Comparison of ENCODE assay signal across 24 mouse cellular contexts in genomic region chr12:56265049-56265448, GRCm38 (mm10).
"Had no signal": no experiment of that assay in that cellular context is flagged by ENCODE, and none has a peak within 500 bp of the region (broad histone marks: within the 10 kb centered on the region; RNA-seq: fewer than 3 reads in every experiment).

No protein-coding gene starts in this region.

- H3K4me2 ChIP-seq: heart, embryonic 12.5 days; hindbrain, embryonic 13.5 days; hindbrain, embryonic 15.5 days; kidney, embryonic 15.5 days; limb, embryonic 13.5 days; limb, embryonic 15.5 days had no signal

- H3K9me3 ChIP-seq: heart, embryonic 10.5 days; heart, embryonic 12.5 days; hindbrain, embryonic 13.5 days; hindbrain, embryonic 15.5 days; kidney, embryonic 15.5 days; limb, embryonic 13.5 days; limb, embryonic 15.5 days had no signal

- H3K4me1 ChIP-seq: heart, embryonic 10.5 days; heart, embryonic 12.5 days; hindbrain, embryonic 13.5 days; hindbrain, embryonic 15.5 days; kidney, embryonic 15.5 days; limb, embryonic 13.5 days; limb, embryonic 15.5 days had no signal

- H3K36me3 ChIP-seq: heart, embryonic 10.5 days; heart, embryonic 12.5 days; hindbrain, embryonic 13.5 days; hindbrain, embryonic 15.5 days; kidney, embryonic 15.5 days; limb, embryonic 13.5 days; limb, embryonic 15.5 days had no signal

- H3K27me3 ChIP-seq: heart, embryonic 12.5 days; hindbrain, embryonic 13.5 days; hindbrain, embryonic 15.5 days; kidney, embryonic 15.5 days; limb, embryonic 13.5 days; limb, embryonic 15.5 days had no signal

- ATAC-seq: forebrain, postnatal 0 days; hindbrain, postnatal 0 days; intestine, embryonic 16.5 days had no signal

- H3K9ac ChIP-seq: forebrain, postnatal 0 days; heart, embryonic 12.5 days; hindbrain, embryonic 13.5 days; hindbrain, embryonic 15.5 days; kidney, embryonic 15.5 days; limb, embryonic 13.5 days; limb, embryonic 15.5 days had no signal

- H3K27ac ChIP-seq: heart, embryonic 10.5 days; hindbrain, embryonic 13.5 days; hindbrain, embryonic 15.5 days; hindbrain, postnatal 0 days; kidney, embryonic 15.5 days; kidney, postnatal 0 days; limb, embryonic 13.5 days; limb, embryonic 15.5 days had no signal

- H3K4me3 ChIP-seq: heart, embryonic 10.5 days; heart, embryonic 12.5 days; hindbrain, embryonic 13.5 days; hindbrain, embryonic 15.5 days; kidney, embryonic 15.5 days; limb, embryonic 13.5 days; limb, embryonic 15.5 days had no signal

- DNase-seq: forebrain, postnatal 0 days; gastrocnemius, postnatal 14 days; gastrocnemius, postnatal 36 days; heart, adult 18-20 months; heart, postnatal 10 days; heart, postnatal 36 days; kidney, adult 11 months; kidney, adult 2 months; kidney, adult 9 months; kidney, postnatal 14 days; kidney, postnatal 36 days; layer of hippocampus, adult 9-11 months; layer of hippocampus, postnatal 36 days; left cerebral cortex, postnatal 4 days had no signal
